Mouse (Mus musculus) MEL-GATA-1-ER (cell line): ENCODE measurements around the gene Lbhd2.

Source experiments
- DNase-seq: peaks from one replicate; pipeline ENCODE4 v3.0.0-alpha.2; 2012; ENCODE audit warnings: low read depth; ENCODE audit errors: extremely low read depth

The Lbhd2 gene

DNA sequence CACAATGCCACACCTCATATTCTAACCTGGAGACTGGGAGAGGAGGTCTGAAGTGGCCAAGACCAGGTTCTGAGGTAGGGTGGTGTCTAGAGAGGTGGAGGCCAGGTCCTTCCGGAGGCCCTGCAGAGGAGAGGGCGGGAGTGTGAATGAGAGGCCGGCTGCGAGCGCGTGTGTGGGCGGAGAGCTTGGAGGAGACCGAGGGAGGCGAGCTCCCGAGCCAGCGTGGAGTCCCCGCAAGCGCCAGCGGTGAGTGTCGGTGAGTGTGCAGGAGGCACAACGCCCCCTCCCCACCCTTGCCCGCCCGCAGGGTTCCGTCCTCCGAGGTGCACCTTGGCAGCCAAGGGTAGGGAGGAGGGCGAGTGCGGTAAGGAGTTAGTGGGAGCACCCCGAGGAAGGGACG is at the start of gene Lbhd2:
TSS of gene Lbhd2 (plus strand) at position 188 of the 400 bp plus-strand sequence.
- DNase-seq: no peak

DNA sequence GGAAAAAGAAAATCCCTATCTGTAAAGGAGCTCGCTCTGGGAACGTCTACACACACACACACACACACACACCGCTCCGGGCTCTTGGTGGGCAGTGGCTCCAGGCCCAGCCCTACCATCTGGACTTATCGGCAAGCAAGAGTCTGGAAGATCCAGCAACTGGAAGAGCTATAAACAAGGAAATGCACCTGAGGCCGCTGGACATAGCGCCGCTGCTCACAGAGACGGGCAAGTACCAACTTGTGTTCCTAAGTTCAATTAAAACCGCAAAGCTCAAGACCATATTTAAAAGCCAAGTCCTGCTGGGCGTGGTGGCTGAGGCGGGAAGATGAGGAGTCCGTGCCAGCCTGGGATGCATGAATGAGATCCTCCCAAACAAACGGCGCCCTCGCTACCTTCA is 45.9 kb upstream of the Lbhd2 start:
- DNase-seq: no peak

DNA sequence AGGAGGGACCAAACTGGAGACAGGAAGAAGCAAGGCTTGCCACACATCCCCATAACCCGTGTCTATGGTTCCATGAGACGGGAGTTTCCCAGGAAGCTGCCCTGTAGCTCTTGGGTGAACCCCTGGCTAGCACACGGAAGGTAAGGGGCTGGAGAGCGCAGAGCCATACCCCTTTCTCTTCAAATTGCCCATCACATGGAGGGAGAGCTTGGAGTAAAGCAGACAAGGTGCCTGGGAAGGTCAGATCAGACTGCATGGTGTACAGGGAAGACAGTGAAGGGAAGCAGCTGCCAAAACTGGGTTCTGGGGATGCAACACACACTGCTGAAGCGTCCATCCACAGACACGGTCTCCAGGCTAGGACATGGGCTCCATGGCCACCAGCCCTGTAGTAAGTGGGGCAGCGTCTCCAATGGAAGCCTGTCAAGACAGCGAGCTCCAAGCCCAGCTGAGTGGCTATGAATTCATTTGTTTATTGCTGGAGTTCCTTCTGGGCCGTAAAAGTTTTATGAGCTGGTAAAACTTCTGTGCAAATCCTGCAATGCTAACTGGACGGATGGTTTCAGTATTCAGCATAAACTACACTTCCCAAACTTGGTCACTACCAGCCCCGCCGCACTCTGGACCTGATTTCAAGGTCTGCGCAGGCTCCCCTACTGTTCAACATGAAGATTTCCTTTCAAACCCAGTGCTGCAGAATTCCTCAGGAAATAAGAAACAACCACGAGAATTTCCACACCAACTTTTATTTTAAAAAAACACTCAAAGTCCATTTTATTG is 45.1 kb upstream of the Lbhd2 start:
- DNase-seq: no peak

DNA sequence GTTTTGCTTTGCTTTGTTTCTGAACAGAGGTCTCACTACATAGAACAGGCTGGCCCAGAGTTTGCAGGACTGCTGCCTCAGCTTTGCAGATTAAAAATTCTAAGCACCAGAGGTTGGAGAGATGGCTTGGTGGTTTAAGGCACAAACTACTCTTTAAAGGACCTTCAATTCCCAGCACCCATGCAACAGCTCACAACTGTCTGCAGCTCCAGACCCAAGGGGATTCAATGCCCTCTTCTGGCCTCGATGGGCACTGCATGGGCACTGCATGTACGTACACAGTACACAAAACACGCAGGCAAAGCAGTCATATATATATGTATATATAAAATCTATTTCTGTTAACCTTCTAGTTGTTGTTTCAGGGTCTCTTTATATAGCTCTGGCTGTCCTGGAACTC is 42.4 kb upstream of the Lbhd2 start:
- peak; percentile 6 for DNase-seq

- DNase-seq: no peak
These were observed 39.5 kb upstream of the Lbhd2 start for GRCm38 (mm10) chr12:111367065-111367464.

GRCm38 (mm10) chr12:111370249-111370648 is 36.4 kb upstream of the Lbhd2 start:
- no peak for DNase-seq

- DNase-seq: no peak
These were observed 34.7 kb upstream of the Lbhd2 start for GRCm38 (mm10) chr12:111371905-111372304.

DNA sequence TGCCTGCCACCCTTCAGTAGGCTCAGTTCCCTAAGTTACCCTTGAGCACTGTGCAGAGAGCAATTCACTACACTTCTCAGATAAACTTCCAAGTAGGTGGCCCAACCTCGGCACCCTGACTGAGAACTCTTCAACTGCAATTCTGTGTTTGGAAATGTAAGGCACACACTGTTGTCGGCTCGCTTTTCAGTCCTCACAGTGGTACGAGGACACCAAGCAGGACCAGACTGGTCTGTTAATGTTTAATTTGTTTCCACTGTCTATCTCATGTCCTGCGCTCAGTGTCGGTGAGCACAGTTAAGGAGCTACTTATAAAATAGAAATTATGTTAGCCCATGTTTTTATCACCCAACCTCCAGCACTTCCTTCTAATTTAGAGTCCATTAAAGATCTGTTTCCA is 33.2 kb upstream of the Lbhd2 start:
- DNase-seq: no peak

GRCm38 (mm10) chr12:111374727-111375126 is 31.9 kb upstream of the Lbhd2 start:
- no peak for DNase-seq

- DNase-seq: no peak
These were observed 31.1 kb upstream of the Lbhd2 start for GRCm38 (mm10) chr12:111375559-111375958.

- no peak for DNase-seq
These were observed 30.6 kb upstream of the Lbhd2 start for GRCm38 (mm10) chr12:111376053-111376452.

GRCm38 (mm10) chr12:111376826-111377331 is 29.7 kb upstream of the Lbhd2 start:
- DNase-seq: no peak

GRCm38 (mm10) chr12:111377376-111377973 is 29.1 kb upstream of the Lbhd2 start, which contains the start of gene Cdc42bpb:
Cdc42bpb (minus strand) TSS chr12:111377718.
- DNase-seq: no peak

GRCm38 (mm10) chr12:111377986-111378490 is 28.6 kb upstream of the Lbhd2 start:
- no peak for DNase-seq

DNA sequence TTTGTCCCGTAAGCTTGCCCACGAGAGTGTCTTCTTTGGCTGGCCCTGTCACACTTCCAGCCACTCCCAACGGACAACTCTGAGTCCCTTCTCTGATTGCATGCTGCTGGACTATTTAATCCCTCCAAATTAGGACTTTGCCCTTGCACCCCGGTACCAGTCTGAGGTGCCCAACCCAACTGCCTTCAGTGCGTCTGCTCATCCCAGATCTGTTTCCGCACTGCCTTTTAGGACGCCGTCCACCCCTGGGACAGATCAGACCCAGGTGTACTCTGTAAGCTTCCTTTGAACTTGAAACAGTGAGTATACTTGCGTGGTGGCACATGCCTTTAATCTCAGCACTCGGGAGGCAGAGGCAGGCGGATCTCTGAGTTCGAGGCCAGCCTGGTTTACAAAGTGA is 27.8 kb upstream of the Lbhd2 start:
- no peak for DNase-seq

DNA sequence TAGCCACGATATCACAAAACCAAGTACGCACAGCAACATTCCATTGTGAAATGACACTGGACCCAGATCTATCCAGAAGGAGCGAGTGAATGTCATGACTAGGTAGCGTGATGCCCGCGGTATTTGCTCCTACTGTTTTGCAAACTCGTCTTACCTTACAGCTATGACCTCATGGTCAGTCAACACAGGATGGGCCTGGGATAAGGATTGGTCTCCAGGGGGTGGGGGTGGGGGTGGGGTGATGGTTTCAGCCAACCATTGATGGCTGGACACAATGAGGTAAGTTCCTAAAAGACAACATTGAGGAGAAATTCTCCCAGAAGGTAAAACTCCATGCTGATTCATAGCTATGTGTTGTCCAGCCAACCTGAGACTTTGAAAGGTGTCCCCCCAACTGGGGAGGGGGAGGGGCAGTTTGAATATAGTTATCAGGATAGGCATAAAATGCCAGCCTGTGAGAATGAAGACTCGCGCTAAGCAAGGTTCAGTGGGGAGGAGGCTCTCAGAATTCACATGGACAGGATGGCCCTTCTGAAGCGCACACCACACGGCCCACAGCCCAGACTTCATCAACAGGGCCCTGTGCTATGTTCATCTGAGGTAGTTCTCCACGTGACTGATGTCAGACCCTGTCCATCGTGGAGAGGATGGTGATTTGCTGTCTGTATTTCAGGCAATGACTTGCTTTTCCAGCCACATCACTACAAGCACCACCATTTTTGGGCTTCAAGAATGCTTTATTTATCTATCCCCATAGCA is 20.5 kb upstream of the Lbhd2 start:
- no peak for DNase-seq

DNA sequence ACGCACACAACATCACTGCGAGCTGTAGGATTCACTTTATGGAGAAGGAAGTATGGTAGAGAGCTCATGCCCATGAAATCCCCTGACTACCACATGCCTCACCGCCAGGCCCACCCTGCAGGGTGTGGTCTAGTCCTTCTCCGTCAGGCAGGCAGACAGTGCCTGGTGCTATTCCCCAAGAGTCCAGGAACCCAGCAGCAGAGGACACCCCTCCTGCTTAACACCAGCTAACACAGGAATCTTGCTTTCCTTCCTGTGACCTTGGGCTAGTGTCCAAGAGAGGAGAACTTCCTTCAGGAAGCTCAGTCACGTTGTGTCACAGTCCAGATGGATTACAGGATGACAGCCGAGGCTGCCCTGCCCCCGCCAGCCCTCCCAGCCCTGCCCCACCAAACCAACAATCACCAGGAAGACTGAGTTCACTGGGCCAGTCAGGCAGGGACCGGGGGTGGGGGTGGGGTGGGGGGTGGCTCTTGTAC is 19.9 kb upstream of the Lbhd2 start:
- DNase-seq: no peak

DNA sequence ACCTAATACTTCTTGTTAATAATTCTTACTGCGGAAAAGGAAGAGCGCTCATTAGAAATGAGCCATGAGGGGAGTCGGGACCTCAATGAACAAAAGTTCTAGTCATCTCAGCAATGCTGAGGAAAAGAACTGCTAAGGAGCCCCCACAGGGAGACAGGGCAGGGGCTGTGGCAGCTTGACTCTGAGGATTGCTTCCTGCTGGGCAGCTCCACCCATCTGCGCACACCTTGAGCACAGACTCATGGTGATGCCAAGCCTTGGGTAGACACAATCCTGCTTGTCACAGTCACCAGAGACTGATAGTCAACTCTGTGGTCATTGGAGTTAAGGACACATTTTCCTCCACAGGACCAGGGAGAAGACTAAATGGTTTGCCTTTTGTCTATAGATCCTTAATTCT is 19.5 kb upstream of the Lbhd2 start:
- no peak for DNase-seq

GRCm38 (mm10) chr12:111394008-111394407 is 12.6 kb upstream of the Lbhd2 start:
- DNase-seq: no peak

DNA sequence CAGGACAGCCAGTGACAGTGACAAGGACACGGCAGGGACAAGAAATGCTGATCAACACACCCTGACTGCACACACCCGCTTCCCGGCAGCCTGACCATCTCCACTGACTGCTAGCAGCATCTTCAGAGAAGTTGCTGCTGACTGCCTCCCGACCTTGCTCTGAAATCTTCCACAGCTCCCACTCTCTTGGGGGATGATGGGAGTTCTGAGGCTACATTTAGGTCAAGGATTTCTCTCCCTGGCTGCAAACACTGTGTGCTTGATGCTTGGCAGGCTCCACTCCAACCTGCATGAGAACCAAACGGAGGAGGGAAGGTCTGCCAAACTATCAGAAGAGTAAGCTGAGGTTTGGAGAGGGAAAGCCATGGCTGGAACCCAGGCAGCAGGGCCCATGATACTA is 9.6 kb upstream of the Lbhd2 start:
- DNase-seq: no peak

- peak; percentile 53 for DNase-seq
These were observed 5.0 kb upstream of the Lbhd2 start for GRCm38 (mm10) chr12:111401454-111402184.
